Mouse (Mus musculus): Measurements from ENCODE around the gene Srebf2. TPM values are rescaled to one million over a fixed set of nuclear protein-coding genes. Genes with fewer than 3 reads are reported as not detected.
A peak's percentile ranks its signal among the peaks of the same experiment; 100 is the strongest.

Gene Srebf2
- polyA plus RNA-seq, 1 experiment from 2014 or later, result 96.9 TPM

DNA sequence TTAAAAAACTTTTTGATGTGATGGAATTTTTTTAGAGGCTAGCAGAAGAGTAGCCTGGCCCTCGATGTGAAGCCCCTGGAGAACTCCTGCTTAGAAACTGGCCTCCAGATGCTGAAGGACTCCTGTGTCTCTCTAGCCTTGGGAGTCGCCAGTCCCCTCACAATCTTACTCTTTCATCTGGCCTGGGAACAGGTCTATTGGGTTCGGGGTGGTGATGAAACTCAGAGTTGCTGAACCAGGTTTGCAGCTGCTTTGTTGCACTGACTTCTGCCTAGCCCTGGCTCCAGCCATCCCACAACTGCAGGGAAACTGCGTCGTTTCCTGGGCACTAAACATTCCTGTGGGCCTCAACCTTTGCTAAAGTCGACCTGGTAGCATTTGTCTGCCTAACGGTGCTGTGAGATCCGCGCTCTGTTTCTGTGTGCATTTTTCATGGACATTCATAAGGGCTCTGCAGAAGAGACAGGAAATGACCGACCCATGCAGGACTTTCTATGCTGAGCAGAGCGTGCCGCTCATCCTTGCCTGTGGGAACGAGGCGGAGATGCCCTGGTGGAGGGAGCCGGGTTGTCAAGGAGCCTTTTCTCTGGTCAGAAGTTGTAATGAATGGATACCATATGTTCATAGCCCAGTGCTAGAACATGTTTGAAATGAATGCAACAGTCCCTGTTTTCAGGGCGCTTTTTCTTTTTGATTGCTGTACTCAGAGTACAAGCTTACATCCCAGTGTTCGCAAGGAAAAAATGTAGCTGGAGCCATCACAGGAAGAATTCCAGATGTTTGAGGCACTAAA is 11.5 kb downstream of the Srebf2 start:
- Histone ChIP-seq H3K9me3 (replicated peaks) (no peaks in the 10 kb centered on the region), H3K4me3 (no peak overlapping the region), H3K4me2 (no peak overlapping the region), H3K36me3 (peaks cover 11% of the 10 kb centered on the region; the same call in 1 of the 2 replicates), H3K27me3 (replicated peaks) (no peaks in the 10 kb centered on the region), H3K9ac (no peak overlapping the region), H3K27ac (peak overlapping the region; percentile 31; the same call in 1 of the 2 replicates), H3K4me1 (peaks cover 100% of the 10 kb centered on the region)
- WGBS (ENCODE audit: insufficient replicate concordance), result 69% methylated on average over 17 of the region's 17 CpGs
- ATAC-seq, result no peak

GRCm38 (mm10) chr15:82159471-82159870 is 12.5 kb downstream of the Srebf2 start:
- Histone ChIP-seq H3K9me3 (replicated peaks) (no peaks in the 10 kb centered on the region), H3K4me3 (no peak overlapping the region), H3K4me1 (peaks cover 100% of the 10 kb centered on the region), H3K27ac (no peak overlapping the region), H3K36me3 (peaks cover 11% of the 10 kb centered on the region; the same call in 1 of the 2 replicates), H3K4me2 (no peak overlapping the region), H3K27me3 (replicated peaks) (no peaks in the 10 kb centered on the region), H3K9ac (no peak overlapping the region)
- WGBS (ENCODE audit: insufficient replicate concordance), result 83% methylated on average over 9 of the region's 9 CpGs
- ATAC-seq, result no peak

DNA sequence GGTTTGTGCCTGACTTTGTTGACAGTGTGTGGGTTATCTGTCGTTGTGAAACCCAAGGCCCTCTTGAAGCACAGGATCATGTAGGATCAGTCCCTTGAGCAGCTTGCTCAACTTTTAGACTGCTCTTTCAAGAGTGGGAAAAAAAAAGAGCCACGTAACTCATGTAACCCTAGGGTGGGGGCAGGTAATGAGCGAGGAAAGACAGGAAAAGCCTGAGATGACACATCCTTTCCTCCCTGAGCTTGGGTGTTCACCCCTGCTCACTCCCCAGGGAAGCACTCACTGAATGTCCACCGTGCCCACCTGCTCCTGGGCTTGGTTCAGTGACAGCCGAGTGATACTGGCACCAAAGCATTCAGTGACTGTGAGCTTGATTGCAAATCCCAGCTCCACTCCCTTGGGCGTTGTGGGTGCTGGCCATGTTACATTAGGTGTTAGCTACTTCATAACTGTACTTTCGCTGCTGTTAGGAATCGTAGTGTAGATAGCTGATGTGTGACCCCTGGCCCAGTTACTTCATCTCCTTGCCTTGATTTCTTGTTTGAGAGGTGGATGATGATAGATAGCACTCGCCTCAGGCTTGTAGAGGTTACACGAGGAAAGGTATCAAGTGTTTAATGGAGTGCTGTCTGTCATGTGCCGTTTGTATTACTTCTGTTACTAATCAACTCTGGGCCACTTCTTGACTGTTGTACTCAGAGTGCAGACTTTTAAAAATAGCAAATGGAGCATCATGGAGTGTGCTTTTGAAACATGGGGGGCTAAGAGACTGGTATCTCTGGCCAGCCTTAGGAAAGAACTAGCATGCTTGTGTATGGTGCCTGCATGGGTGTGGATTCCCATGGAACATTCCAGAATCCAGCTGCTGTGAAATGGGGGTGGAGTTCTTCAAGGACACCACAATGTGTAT is 14.0 kb downstream of the Srebf2 start:
- WGBS (ENCODE audit: insufficient replicate concordance), result 65% methylated on average over 11 of the region's 11 CpGs
- Histone ChIP-seq H3K4me1 (peaks cover 100% of the 10 kb centered on the region), H3K36me3 (peaks cover 11% of the 10 kb centered on the region; the same call in 1 of the 2 replicates), H3K4me3 (no peak overlapping the region), H3K9me3 (replicated peaks) (no peaks in the 10 kb centered on the region), H3K4me2 (no peak overlapping the region), H3K27ac (0 out of 2 replicates have a peak overlapping the region, but pooled peaks have one; percentile 96), H3K9ac (peak overlapping the region; percentile 22; the same call in 1 of the 2 replicates), H3K27me3 (replicated peaks) (no peaks in the 10 kb centered on the region)
- no peak for ATAC-seq

DNA sequence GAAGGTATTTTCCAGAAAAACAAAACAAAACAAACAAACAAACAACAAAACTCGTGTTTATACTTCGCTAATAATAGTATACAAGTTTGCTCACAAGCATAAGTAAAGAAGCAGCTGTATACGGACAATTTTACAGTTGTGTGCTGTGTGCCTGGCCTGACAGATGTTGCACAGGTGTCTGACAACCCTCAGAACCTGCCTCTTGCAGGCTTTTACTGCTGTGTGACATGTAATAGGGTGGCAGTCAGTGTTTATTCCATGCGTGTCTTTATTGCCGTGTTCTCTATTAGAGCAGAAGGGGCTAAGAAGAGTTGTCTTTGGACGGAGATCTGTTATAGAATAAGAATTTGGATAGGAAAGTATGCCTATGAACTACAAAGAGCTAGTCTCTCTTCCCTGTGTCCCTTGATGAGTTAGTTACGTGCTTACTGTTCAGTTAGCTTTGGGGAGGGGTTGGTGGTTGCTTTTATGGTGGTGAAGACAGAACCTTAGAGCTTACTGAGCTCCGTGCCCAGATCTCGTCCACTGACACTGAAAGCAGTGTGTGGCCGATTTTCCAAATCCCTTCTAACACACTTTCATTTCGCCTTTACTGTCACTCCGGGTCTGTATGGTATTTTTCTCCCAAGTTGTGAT is 15.1 kb downstream of the Srebf2 start:
- WGBS (ENCODE audit: insufficient replicate concordance), result 86% methylated on average over 12 of the region's 12 CpGs
- peaks cover 11% of the 10 kb centered on the region; the same call in 1 of the 2 replicates for H3K36me3 ChIP-seq
- H3K27me3 ChIP-seq (replicated peaks), result no peaks in the 10 kb centered on the region
- no peak for ATAC-seq
- H3K4me2 ChIP-seq, result no peak overlapping the region
- no peak overlapping the region for H3K4me3 ChIP-seq
- H3K4me1 ChIP-seq, result peaks cover 100% of the 10 kb centered on the region
- H3K9ac ChIP-seq, result no peak overlapping the region
- peak overlapping the region; percentile 96 for H3K27ac ChIP-seq
- H3K9me3 ChIP-seq (replicated peaks), result no peaks in the 10 kb centered on the region

GRCm38 (mm10) chr15:82163356-82164060 is 16.5 kb downstream of the Srebf2 start:
- Histone ChIP-seq H3K27me3 (replicated peaks) (no peaks in the 10 kb centered on the region), H3K4me3 (peak overlapping the region; percentile 24), H3K27ac (peak overlapping the region; percentile 96), H3K36me3 (peaks cover 6% of the 10 kb centered on the region; the same call in 1 of the 2 replicates), H3K9me3 (replicated peaks) (no peaks in the 10 kb centered on the region), H3K9ac (peak overlapping the region; percentile 65), H3K4me2 (peak overlapping the region; percentile 65), H3K4me1 (peaks cover 98% of the 10 kb centered on the region)
- no peak for ATAC-seq
- WGBS (ENCODE audit: insufficient replicate concordance), result 72% methylated on average over 10 of the region's 10 CpGs

- Histone ChIP-seq H3K9ac (peak overlapping the region; percentile 65), H3K27ac (peak overlapping the region; percentile 96), H3K4me3 (peak overlapping the region; percentile 24), H3K4me1 (peaks cover 98% of the 10 kb centered on the region), H3K36me3 (peaks cover 6% of the 10 kb centered on the region; the same call in 1 of the 2 replicates), H3K27me3 (replicated peaks) (no peaks in the 10 kb centered on the region), H3K4me2 (peak overlapping the region; percentile 65), H3K9me3 (replicated peaks) (no peaks in the 10 kb centered on the region)
- peak; percentile 81 for ATAC-seq
- 21% methylated on average over 4 of the region's 4 CpGs for WGBS (ENCODE audit: insufficient replicate concordance)
Measured at GRCm38 (mm10) chr15:82164061-82164399, 17.0 kb downstream of the Srebf2 start.

DNA sequence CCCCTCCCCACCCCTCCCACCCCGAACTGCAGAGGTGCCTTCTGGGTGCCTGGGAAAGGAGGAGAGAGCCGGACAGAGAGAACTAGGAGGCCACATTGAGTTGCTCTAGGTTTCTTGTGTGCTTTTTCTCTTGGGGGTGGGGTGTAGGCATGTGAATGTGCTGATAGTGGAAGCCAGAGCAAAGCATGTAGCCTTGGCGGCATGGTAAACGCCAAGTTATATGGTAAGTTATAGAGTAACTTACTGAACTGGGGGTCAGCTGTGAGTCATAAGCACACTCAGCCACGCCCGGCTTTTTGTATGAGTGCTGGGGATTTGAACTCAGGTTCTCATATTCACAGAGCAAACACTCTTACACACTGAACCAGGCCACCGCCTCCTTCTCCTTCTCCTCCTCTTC is 17.5 kb downstream of the Srebf2 start:
- H3K9ac ChIP-seq, result peak overlapping the region; percentile 65
- peak overlapping the region; percentile 65 for H3K4me2 ChIP-seq
- 25% methylated on average over 7 of the region's 7 CpGs for WGBS (ENCODE audit: insufficient replicate concordance)

GRCm38 (mm10) chr15:82165332-82166239 is 18.6 kb downstream of the Srebf2 start:
- Histone ChIP-seq H3K27ac (peak overlapping the region; percentile 96), H3K27me3 (replicated peaks) (no peaks in the 10 kb centered on the region), H3K9ac (peak overlapping the region; percentile 37), H3K36me3 (peaks cover 19% of the 10 kb centered on the region), H3K4me1 (peaks cover 86% of the 10 kb centered on the region), H3K4me2 (peak overlapping the region; percentile 41), H3K4me3 (no peak overlapping the region), H3K9me3 (replicated peaks) (no peaks in the 10 kb centered on the region)
- 45% methylated on average over 8 of the region's 8 CpGs for WGBS (ENCODE audit: insufficient replicate concordance)
- peak; percentile 33; the same call in 1 of the 2 replicates for ATAC-seq

More for the DNA sequence above, 17.5 kb downstream of the Srebf2 start:
- H3K36me3 ChIP-seq, result peaks cover 9% of the 10 kb centered on the region; the same call in 1 of the 2 replicates
- no peaks in the 10 kb centered on the region for H3K9me3 ChIP-seq (replicated peaks)
- H3K4me3 ChIP-seq, result peak overlapping the region; percentile 24
- ATAC-seq, result peak; percentile 78
- H3K27ac ChIP-seq, result peak overlapping the region; percentile 96
- peaks cover 97% of the 10 kb centered on the region for H3K4me1 ChIP-seq
- no peaks in the 10 kb centered on the region for H3K27me3 ChIP-seq (replicated peaks)

- Histone ChIP-seq H3K4me2 (peak overlapping the region; percentile 41), H3K4me3 (no peak overlapping the region), H3K27ac (peak overlapping the region; percentile 96), H3K36me3 (peaks cover 27% of the 10 kb centered on the region), H3K27me3 (replicated peaks) (no peaks in the 10 kb centered on the region), H3K9ac (peak overlapping the region; percentile 37), H3K4me1 (peaks cover 77% of the 10 kb centered on the region), H3K9me3 (replicated peaks) (no peaks in the 10 kb centered on the region)
- WGBS (ENCODE audit: insufficient replicate concordance), result 69% methylated on average over 22 of the region's 22 CpGs
- ATAC-seq, result no peak
Measured at GRCm38 (mm10) chr15:82166240-82167100, 19.5 kb downstream of the Srebf2 start.
